Mouse (Mus musculus) MN1 (cell line): ENCODE measurements around the gene Rpl11.
"Not testable (repeated sequence)": the region's sequence is repeated elsewhere in the genome, so short reads cannot be mapped to it uniquely, and the experiment has no call there.

ENCODE experiments used
- DNase-seq: peaks from one replicate; pipeline ENCODE4 v3.0.0-alpha.2; 2016; ENCODE audit warnings: low spot score

The Rpl11 gene

DNA sequence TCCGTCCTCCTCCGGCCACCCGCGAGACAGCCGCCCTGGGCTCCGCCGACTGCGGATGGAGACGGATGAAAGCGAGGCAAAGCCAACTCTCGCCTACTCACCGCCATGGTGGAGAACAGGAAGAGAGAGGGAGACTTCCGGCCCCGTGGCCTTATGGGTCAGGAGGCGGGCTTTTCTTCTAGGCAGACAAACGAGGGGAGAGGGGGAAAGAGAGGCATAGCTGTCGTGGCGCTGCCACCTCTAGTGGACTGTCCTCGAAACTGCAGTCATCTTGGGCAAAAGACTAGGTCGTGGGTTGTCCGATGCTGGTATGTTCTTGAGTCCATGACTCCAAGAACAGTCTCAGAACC, at the start of gene Rpl11:
Rpl11 (minus strand) TSS at position 182 of the 350 bp plus-strand sequence.
- peak; percentile 97 for DNase-seq

DNA sequence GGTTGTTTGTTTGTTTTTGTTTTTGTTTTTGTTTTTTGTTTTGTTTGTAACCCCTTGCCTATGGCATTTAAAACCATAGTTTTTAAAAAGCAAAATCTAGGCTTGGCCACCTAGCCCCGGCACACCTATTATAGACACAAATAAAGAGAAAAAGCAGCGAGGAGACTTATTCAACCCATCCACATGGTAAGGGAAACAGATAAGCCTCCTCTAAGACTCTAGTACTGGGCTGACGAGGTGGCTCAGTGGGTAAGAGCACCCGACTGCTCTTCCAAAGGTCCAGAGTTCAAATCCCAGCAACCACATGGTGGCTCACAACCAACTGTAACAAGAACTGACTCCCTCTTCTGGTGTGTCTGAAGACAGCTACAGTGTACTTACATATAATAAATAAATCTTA, 48.5 kb upstream of the Rpl11 start:
- DNase-seq = not testable (repeated sequence)

DNA sequence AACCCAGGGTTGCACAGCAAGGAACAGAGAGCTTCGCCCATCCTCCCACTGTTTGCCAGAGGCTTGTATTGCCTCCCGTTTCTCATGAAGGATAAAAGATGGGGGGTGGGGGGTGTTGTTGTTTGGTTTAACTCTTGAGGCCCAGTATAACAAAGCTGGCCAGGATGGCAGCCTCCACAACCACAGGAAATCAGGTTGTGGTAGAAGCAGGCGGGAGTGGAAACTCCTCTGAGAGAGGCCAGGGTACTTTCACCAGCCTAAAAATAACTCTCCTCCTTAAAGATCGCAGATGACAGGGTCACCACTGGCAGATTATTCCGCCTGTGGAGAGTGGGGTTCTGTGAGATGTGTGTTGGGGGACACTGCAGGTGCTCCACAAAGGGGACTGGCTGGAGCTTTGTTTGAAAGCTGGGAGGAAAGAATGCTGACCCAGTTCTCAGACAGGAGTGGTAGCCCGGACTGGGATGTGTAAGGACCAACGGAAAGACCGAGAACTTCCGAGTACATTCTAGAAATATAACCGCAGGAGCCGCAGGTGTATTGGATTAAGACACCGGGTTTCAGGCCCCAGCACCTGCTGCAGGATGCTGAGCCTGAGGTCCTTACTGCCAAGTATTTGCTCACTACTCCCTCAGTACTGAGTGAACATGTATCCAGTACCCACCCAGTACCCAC, 47.3 kb upstream of the Rpl11 start:
- no peak for DNase-seq

DNA sequence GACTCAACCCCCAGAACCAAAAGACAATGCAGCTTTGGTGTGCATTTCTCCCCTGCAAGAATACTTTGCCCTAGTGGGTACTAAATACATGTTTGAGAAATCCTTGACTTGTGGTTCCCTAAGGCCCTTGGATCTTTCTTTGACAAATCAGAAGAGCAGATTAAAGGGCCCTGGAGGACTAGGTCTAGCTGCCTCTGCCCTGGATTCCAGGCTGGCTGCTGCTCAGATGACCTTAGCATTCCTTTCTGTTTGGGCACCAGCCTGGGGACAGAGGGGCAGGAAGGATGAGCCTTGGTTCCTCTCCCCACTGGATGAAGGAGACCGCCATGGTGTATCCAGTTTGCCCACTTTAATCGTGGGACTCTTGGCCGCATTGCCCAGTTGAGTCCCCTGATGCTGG, 45.2 kb upstream of the Rpl11 start:
- no peak for DNase-seq

DNA sequence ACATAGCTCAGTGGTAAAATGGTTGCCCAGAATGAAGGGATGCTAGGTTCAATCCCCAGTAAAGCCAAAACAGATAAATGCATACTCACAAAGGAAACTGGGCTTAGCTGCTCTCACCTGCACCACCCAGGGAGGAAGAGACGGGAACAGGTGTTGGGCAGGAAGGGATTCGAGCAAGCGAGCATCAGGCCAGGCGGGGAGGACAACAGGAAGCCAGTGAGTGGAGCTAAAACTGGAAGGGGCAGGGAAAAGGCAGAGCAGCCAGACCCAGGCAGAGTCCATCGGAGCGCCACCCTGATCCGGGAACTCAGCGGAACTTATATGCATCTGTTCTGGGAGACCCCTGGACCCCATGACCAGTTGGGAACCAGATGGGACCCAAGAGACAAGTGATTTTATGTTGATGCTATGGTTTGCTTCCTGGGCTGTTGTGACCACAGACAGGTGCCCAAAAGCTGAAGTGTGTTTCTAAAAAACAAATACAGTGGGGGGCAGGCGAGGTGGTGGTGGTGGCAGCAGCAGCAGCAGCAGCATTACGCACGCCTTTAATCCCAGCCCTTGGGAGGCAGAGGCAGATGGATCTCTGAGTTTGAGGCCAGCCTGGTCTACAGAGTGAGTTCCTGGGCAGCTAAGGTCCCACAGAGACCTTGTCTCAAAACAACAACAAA, 43.4 kb upstream of the Rpl11 start:
- DNase-seq = no peak

DNA sequence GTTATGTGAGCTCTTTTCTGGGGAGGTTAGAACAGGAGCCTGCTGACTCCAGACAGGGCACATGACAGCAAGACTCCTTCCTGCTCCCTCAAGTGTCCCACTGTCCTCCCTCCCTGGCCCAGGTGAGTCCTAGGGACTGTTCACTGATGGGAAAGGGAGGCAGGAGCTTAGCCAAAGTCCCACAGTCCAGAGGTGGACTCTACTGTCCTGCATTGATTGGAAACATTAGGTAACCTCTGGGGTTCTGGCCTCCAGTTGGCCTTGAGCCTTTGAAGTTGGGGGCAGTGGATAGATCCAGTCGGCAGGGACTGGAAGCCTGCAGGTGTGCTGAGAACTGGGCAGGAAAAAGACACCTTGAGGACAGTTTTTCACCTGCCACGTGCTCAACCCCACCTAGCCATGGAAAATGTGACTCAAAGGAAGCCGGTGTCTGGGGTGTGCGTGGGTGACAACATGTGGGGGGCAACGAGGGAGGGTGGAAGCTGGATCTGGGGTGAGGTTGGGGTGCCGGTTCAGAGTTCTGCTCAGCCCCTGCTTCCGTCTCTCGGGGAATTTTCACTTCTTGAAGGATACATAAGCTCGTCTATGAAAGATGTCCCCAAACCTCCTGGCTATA, 42.4 kb upstream of the Rpl11 start:
- no peak for DNase-seq

DNA sequence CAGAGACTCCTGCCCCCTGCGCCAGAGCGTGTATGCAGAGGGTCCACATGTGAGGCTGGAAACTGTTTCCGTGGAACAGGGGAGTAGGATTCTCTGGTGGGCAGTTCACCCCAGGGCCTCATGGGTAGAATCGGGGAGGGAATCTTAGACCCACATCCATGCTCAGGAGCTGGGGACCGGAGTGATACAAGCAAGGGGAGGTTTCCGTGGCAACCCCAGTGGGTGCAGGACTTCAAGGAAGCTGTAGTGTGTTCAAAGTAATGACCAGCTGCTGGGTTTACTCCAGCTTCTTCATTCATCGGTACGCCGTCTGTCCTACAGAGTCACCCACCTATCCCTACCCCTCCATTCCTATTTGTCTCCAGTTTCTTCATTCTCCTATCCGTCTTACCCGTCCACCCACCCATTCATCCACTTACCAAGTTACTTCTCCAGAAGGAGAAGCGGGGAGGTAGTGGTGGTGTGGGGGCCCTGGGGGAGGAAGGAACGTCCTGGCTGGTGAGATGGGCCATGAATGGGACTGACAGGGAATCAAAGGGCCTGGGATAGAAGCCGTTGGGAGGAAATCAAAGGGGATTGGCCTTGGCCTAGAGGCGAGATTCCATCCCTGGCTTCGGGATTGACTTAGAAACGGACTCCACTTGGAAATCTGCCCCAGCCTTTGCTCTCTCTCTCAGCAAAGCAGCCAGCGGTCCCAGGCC, 41.4 kb upstream of the Rpl11 start:
- DNase-seq = no peak

DNA sequence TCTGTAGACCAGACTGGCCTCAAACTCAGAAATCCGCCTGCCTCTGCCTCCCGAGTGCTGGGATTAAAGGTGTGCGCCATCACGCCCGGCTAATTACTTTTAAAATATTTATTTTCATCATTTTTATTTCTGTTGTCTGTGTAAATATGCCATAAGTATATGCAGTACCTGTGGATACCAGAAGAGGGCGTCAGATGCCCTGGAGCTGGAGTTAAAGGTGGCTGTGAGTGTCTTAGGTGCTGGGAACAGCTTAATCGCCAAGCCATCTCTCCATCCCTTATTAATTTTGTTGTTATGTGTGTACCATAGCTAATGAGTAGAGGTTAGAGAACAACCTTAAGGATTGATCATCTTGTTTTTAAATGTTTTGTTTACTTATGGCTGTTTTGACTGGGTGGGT, 39.3 kb upstream of the Rpl11 start:
- DNase-seq = no peak

DNA sequence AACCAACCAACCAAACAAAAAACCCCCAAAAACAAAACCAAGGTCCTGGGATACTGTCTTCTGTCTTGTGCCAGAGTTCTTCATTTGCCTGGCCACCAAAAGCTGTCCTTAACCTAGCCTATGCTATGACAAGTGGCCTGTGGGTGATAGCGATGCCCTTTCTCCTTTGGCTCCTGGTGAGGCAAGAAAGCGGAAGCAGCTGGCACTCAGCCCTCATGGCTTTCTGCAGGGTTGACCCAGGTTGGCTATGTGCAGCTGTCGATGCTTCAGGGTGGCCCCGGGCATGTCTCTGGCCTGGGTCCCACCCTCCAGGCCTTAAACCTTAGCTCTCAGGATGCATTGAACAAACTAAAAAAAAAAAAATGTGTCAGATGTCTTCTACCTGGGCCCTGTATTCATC, 38.1 kb upstream of the Rpl11 start:
- no peak for DNase-seq

DNA sequence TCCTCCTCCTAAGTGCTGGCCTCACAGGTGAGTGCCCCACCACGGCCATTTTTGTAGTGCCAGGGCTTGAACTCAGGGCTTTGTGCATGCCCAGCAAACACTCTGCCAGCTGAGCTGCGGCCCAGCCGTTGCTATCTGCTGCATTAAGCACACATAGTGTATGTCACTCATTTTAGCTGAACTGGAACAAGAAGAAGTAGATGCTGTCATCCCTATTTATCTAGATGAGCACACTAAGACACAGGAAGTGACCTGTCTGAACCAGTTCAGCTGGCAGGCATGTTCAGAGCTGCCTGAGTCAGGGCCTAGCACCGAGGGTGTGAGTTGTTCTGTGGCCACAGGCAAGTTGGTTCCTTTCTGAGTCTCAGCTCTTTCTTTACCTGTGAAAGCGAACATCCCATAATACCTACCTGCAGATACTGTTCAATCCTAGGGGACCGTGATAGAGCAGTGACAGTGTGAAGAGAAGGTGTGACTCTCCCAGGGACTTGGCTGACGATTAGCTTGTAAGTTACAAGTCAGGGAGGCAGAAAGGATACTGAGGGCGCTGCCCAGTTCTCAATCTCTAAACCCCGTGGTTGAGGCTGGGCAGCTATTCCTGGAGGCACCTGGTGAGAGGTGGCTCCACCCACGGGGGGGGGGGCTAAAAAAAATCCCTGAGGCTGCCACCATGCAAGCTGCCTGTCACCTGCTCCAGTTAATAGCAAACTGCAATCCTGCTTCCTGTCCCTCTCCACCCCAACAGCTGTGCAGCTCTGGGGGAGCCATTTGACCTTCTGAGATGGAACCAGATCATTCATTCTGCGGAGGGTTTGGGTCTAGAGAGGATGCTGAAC, 36.7 kb upstream of the Rpl11 start:
- DNase-seq = no peak

DNA sequence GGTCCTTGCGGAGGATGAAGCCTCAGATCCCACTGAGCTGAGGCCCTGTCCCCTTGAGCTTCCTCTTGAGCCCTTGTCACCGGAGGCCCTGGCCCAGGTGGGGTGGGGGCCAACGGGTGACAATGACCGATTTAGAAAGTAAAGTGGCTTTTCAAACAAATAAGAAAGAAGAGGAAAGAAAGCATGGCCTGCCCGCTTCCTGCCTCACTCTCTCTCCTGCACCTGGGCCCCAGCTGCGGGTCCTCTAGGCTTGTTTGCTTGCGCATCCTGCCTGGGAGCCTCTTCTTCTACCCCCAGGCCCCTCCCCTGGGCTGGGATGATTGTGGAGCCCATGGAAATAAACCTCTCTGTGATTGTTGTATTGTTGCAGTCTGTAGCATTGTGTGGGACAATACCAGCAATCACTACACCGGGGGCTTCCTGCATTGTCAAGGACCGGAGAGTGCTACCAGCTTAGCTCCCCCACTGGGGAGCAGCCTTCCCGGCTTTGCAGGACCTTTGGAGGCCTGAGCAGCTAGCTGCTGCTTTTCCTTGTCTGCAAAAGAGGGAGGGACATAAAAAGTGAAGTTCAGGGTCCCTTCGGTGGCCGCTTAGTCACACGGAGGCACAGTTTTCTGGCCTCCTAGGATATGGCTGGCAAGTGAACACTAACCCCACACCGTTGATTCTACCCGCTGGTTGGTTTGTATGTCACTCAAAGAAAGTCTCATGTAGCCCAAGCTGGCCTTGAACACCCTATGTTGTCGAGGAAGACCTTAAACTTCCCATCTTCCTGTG, 35.9 kb upstream of the Rpl11 start:
- DNase-seq = no peak

DNA sequence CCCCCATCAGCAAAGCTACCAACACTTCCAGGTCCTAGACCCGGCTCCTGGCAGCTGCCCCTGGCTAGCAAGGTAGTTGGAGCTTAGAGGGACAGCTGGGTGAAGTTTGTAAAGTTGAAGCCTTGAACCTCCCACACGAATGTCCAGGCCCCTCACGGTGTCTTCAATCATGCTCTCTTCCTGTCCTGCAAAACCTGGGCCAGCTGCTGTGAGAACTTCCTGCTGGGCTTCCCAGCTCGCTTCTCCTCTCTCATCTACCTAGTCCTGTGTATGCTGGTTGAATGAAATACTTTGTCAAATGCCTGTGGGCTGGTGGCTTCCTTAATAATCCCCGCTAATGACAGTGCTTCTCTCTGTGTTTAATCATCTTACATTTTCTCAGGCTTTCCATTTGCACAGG, 35.1 kb upstream of the Rpl11 start:
- DNase-seq = no peak

DNA sequence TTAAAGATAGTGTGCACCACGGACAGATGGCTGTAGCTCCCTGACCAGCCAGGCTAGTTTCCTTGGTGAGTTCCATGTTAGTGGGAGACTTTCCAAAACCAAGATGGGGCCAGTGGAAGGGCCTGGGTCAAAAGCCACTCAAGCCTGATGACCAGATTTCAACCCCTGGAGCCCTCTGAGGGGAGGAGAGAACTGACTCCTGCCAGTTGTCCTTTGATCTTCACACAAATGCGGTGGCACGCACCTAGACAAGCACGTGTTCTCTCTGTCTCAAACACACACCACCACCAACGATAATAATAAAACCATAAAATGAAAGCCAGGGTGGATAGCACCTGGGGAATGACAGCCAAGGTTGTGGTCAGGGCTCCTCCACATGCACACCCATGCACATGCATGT, 34.0 kb upstream of the Rpl11 start:
- DNase-seq = no peak

DNA sequence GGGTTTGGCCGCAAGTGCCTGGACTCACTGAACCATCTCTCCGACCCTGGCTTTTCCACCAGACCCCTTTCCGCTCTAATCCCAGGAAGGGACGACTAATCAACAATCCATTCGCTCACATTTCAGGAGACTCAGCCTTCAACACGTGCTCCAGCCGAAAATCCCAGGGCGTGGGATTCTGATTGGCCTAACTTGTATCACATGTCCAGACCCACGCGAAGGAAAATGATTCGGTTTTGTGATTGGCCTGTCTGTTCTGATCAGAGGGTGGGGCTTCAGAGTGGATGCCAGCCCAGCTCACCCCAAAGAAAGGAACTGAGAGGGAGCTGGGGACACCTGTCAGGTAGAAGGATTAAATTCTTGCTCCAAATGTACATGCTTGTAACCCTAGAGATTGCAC, 31.6 kb upstream of the Rpl11 start:
- DNase-seq = no peak

DNA sequence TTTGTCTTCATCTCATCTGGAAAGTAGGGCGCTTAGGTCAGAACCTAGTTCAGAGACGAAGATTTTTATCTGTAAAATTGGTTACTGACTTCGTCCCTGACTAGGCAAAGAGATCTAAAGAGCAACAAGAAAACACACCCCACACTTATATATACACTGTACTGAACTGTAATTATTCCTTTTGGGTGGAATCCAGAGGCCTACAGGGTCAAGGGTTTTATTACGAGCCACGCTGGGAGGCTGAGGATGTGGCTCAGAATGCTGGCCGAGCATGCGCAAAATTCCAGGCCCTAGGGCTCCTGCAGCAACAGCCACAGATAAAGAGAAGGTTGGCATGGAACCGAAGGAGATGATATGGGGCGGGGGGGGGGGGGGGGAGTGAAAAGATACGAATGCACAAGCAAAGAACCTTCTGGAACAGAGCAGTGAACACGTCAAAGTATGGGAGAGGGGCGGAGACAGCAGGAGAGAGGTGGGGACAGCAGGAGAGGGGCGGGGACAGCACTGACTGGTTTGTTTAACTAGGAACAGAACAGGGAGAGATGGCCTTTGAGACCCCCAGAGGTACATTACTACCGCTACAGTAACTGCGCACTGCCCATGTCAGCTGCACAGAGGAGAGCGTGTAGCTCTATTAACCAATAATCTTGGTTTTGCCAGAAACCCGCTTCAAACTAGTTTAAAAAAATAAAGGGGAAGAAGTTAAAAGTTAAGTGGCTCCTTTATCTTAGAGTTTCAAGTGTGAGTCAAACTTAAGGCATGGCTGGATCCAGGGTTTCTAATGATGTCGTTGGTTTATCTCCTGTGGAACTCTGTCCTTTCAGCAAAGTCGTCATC, 30.3 kb upstream of the Rpl11 start:
- DNase-seq = no peak

DNA sequence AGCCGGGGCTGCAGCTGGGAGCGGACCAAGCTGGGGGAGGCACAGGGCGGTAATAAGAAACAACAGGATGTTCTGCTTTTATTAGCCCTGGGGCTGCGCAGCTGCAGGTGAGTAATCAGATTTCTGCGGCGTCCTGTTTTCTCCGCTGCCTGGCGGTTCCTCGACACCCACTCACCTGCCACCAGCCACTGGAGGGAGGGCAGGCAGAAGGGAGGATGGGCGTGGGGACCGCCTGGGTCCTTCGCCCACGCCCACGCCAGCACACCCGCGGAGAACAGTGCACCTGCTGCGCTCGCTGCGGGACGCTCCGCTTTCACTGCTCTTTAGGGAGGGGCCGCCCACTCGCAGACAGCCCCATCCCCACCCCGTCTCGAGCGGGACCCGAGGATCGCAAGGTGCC, 28.5 kb upstream of the Rpl11 start:
- DNase-seq = peak; percentile 24

DNA sequence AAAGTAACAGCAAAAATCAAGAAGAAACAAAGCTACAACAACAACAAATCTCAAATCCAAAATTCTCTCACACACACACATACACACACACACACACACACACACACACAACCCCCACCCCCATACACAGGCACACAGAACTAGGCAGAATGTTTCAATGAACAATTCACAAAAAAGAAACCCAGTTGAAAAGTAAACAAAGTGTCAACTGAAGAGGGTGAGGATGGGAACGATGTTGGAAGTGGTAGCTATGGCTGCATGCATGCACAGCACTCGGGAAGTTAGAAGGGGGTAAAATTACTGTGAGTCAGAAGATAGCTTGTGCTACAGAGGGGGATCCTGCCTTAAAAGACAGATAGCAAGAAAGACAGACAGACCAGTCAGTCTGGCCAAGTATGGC, 25.4 kb upstream of the Rpl11 start:
- DNase-seq = no peak

DNA sequence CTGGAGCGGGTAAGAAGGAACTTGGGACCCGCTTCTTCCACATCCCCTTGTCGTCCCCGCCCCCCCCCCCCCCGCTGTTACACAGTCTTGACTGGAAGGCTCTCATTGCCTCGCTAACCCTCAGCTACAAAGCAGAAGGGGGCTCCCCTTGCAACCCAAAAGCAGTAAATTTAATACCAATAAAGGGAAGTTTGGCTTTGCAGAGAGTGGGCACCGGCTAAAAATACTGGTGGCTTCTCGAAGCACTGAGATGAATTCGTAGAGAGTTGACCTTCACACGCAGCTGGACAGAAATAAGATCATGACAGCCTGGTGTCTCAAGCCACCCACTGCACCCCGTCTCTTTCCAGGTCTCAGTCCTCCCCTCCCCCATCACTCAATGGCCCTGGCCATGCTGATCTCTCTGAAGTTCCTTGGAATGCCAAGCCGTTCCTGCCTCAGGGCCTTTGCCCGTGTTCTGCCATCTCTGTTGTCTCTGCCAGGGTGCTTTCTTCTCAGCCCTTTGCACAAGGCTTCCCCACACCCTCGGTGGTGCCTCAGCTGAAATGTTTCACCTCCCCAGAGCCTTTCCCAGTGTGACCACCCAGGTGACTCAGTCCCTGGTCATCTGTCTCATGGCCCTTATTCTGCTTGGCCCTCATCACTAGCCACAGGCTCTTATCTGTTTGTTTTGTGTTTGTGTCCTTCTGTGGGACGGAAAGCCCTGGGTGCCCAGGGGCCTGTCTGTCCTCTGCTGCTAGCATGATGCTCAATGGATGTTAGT, 23.7 kb upstream of the Rpl11 start:
- no peak for DNase-seq

DNA sequence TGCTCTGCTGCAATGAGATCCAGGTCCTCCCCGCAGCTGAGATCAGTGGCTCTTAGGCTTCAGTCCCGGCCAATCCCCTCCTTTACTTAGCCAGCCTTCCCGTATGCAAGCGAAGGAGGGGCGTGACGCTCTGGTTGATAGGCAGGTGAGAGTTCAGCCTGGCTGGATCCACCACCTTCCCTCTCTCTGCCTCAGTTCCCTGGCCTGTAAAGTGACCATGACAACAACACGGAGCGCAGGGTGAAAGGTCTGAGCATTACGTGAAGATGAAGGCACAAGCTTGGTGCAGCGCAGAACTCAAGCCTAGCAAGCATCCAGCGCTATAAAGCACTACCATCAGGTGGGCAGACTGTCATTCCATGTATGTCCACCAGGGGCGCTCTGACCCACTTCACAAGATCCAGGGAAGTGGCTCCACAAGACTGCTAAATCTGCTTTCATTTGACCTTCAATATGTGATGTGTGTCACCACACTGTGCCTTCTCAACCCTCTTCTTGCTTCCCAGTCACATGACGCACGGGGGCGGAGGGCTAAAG, 18.0 kb upstream of the Rpl11 start:
- DNase-seq = peak; percentile 83
